14 mouse cellular contexts compared by ENCODE assay signal in the genomic region with DNA sequence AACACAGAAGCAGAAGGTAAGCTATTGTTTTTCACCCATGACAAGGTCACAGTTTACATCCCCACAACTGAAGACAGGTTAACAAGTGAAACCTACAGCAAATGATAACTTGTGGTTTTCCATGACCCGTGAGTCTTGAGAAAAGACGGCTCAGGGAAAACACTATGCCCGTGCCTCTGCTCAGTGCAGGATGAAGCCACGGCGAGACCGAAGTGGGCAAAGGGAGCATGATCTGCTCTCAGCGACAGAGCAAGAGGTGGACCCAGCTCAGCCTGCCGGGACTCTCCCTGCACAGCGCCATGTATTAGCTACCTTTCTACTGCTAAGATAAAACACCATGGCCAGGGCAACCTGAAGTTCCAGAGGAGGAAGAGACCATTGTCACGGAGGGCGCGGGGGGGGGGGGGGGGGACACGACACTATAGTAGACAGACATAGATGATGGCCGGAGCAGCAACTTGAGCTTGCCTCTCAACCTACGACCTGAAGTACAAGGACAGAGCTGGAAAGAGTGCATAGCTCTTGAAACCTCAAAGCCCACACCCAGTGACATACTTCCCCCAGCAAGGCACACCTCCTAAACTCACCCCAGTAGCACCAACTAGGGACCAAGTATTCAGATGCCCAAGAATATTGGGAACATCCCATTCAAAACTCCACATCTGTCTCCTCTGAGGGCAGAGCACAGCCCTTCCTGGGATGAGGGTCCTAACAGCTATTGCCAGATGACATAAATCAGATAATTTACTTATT.
DNase-seq lines count a peak whose midpoint lies in the region; ATAC-seq and TF ChIP-seq lines count a peak whose summit lies in the region.
"Had no signal": no experiment of that assay in that cellular context is flagged by ENCODE, and none has a peak within 500 bp of the region (broad histone marks: within the 10 kb centered on the region; RNA-seq: fewer than 3 reads in every experiment).

No protein-coding gene starts in this region.

- 79% methylated on average over 13 of the region's 15 CpGs for WGBS in heart, embryonic 16.5 days
- WGBS in liver, embryonic 14.5 days (ENCODE audit: insufficient replicate concordance) = 64% methylated on average over 13 of the region's 15 CpGs

- H3K9me3 ChIP-seq in heart, embryonic 16.5 days (replicated peaks; ENCODE audit: control insufficient read depth, low read length) = no peaks in the 10 kb centered on the region
- no peaks in the 10 kb centered on the region for H3K9me3 ChIP-seq in liver, embryonic 14.5 days (ENCODE audit: control insufficient read depth, low read length)
- H3K9me3 ChIP-seq: embryonic facial prominence, embryonic 13.5 days; heart, embryonic 10.5 days had no signal

- no peak overlapping the region for H3K4me2 ChIP-seq in heart, embryonic 16.5 days (ENCODE audit: low read depth, low read length)
- H3K4me2 ChIP-seq in liver, embryonic 14.5 days (ENCODE audit: low read depth) = peak overlapping the region; percentile 78
- H3K4me2 ChIP-seq: embryonic facial prominence, embryonic 13.5 days had no signal

- TF ChIP-seq CTCF in liver, embryonic 14.5 days (IDR thresholded peaks at IDR 0.05; ENCODE audit: low read depth) = no peak

- peak overlapping the region; percentile 38; the same call in 1 of the 2 replicates for H3K27ac ChIP-seq in heart, embryonic 16.5 days (ENCODE audit: low read length)
- H3K27ac ChIP-seq in liver, embryonic 14.5 days = peak overlapping the region; percentile 95
- H3K27ac ChIP-seq: embryonic facial prominence, embryonic 13.5 days; heart, embryonic 10.5 days had no signal

- TF ChIP-seq EP300 in liver, embryonic 14.5 days (IDR thresholded peaks at IDR 0.05; ENCODE audit: low read depth) = no peak; the same call in 1 of the 2 replicates

- DNase-seq in heart, postnatal 4 days = no peak
- peak; percentile 28 for DNase-seq in thymus, postnatal 4 days
- DNase-seq in thymus, postnatal 0 days (ENCODE audit: low spot score) = no peak
- DNase-seq in liver, embryonic 14.5 days (ENCODE audit: low read depth in 3 of 3, low spot score in 3 of 3) = peak in 1 of 3 experiments; percentile 49
- DNase-seq in left cerebral cortex, postnatal 25 days (ENCODE audit: low spot score in 2 of 2) = no peak
- DNase-seq in left cerebral cortex, adult 11 months (ENCODE audit: low spot score) = no peak
- DNase-seq in right cerebral cortex, postnatal 4 days = no peak
- DNase-seq: adrenal gland, adult 8-10 months had no signal

- H3K9ac ChIP-seq in heart, embryonic 16.5 days (ENCODE audit: low read length) = no peak overlapping the region
- peak overlapping the region; percentile 64 for H3K9ac ChIP-seq in liver, embryonic 14.5 days (replicated peaks)
- H3K9ac ChIP-seq: embryonic facial prominence, embryonic 13.5 days had no signal

- H3K36me3 ChIP-seq in heart, embryonic 16.5 days (ENCODE audit: control insufficient read depth, insufficient read depth) = no peaks in the 10 kb centered on the region
- H3K36me3 ChIP-seq in liver, embryonic 14.5 days (replicated peaks; ENCODE audit: control insufficient read depth, insufficient read depth, low read depth) = no peaks in the 10 kb centered on the region
- H3K36me3 ChIP-seq: embryonic facial prominence, embryonic 13.5 days had no signal

- intact Hi-C loops in left cerebral cortex, postnatal 25 days (cut with DNase I) = no loop called here

- H3K27me3 ChIP-seq in heart, embryonic 16.5 days (ENCODE audit: control insufficient read depth, insufficient read depth, low read length) = no peaks in the 10 kb centered on the region
- peaks cover 3% of the 10 kb centered on the region for H3K27me3 ChIP-seq in liver, embryonic 14.5 days (ENCODE audit: control insufficient read depth, insufficient read depth, low read length)
- H3K27me3 ChIP-seq: embryonic facial prominence, embryonic 13.5 days had no signal

- no peak overlapping the region for H3K4me3 ChIP-seq in heart, embryonic 16.5 days (ENCODE audit: low read length)
- H3K4me3 ChIP-seq in liver, embryonic 14.5 days (ENCODE audit: insufficient read depth in 1 of 2, low read depth in 2 of 2, low read length in 2 of 2) = peak overlapping the region; percentile 37 to 44
- H3K4me3 ChIP-seq: embryonic facial prominence, embryonic 13.5 days; heart, embryonic 10.5 days had no signal

- peaks cover 62% of the 10 kb centered on the region for H3K4me1 ChIP-seq in heart, embryonic 16.5 days (ENCODE audit: control insufficient read depth, insufficient read depth, low read length)
- peaks cover 46 to 50% of the 10 kb centered on the region in 2 experiments for H3K4me1 ChIP-seq in liver, embryonic 14.5 days (replicated peaks; ENCODE audit: control insufficient read depth in 2 of 2, insufficient read depth in 2 of 2, low read length in 1 of 2)

- ATAC-seq in heart, embryonic 16.5 days (replicated peaks; ENCODE audit: extremely low read depth, insufficient read depth, low FRiP score) = no peak
- peak; percentile 82 for ATAC-seq in liver, embryonic 14.5 days (ENCODE audit: insufficient read depth)
- ATAC-seq: CD4-positive, CD25-positive, alpha-beta regulatory T cell, adult 4 months; hindbrain, embryonic 16.5 days; midbrain, embryonic 16.5 days had no signal
